Mouse (Mus musculus) heart, adult 2 months (tissue): ENCODE results near the gene Fdxacb1. TPM values are rescaled to one million over a fixed set of nuclear protein-coding genes. Genes with fewer than 3 reads are reported as not detected.

ENCODE experiments used
- DNase-seq, 2 experiments: peaks; one replicate each; pipeline ENCODE4 v3.0.0; 2021
- H3K27ac ChIP-seq: fragments of 200-600 bp; 2 replicates; pipeline ENCODE4 v1.8.1; 2022
- H3K27me3 ChIP-seq: fragments of 200-500 bp; 2 replicates; pipeline ENCODE4 v1.6.1; 2012; ENCODE audit warnings: mild to moderate bottlenecking, low read length, inconsistent platforms, mixed read lengths; ENCODE audit not compliant: control insufficient read depth, insufficient read depth
- H3K36me3 ChIP-seq: fragments of 200-500 bp; 2 replicates; pipeline ENCODE4 v1.6.1; 2012; ENCODE audit warnings: low read length, inconsistent platforms; ENCODE audit not compliant: control insufficient read depth, insufficient read depth
- H3K4me1 ChIP-seq: fragments of 200-500 bp; 2 replicates; pipeline ENCODE4 v1.6.1; 2011; ENCODE audit warnings: low read length; ENCODE audit not compliant: control insufficient read depth, insufficient read depth
- H3K4me3 ChIP-seq: fragments of 200-600 bp; 2 replicates; pipeline ENCODE4 v1.8.1; 2022
- H3K79me2 ChIP-seq: fragments of 200-500 bp; replicated peaks from 2 replicates; pipeline ENCODE4 v1.6.1; 2012; ENCODE audit warnings: mild to moderate bottlenecking, inconsistent platforms, low read length, moderate library complexity, mixed read lengths; ENCODE audit not compliant: control insufficient read depth, insufficient read depth
- H3K9ac ChIP-seq: fragments of 200-500 bp; 2 replicates; pipeline ENCODE4 v1.6.1; 2012; ENCODE audit warnings: low read depth, mild to moderate bottlenecking, control low read depth, inconsistent platforms, low read length, mixed read lengths
- CTCF ChIP-seq: fragments of 200-600 bp; IDR thresholded peaks from 2 replicates; pipeline ENCODE4 v1.8.1; 2022; ENCODE audit warnings: antibody characterized with exemption, mild to moderate bottlenecking, moderate library complexity
- EP300 ChIP-seq: fragments of 200-500 bp; IDR thresholded peaks from 2 replicates; pipeline ENCODE4 v1.6.1; 2011; ENCODE audit warnings: low read depth, low read length, control low read depth; ENCODE audit not compliant: insufficient read depth
- POLR2A ChIP-seq: fragments of 200-500 bp; IDR thresholded peaks from 2 replicates; pipeline ENCODE4 v1.6.1; 2011; ENCODE audit warnings: mild to moderate bottlenecking, low read depth, low read length, control low read depth; ENCODE audit not compliant: insufficient read depth
- WGBS: fragments of 180-500 bp; shearing (Covaris S2); methylation state at CpG from one replicate; pipeline ENCODE4 v1.1.7; 2018; 5-methylcytosine and 5-hydroxymethylcytosine counted together
- intact Hi-C: fragments of 180-260 bp; cut with DNase I; formaldehyde crosslinking; loops from one replicate; pipeline ENCODE4 v1.15.1; 2025
- polyA plus RNA-seq: library from polyadenylated mRNA; depleted of rRNA; stranded (reverse); fragments of >200 nt; gene quantifications from 2 replicates; pipeline ENCODE4 v1.2.3, GENCODE M21; 2012
- total RNA-seq, 2 experiments: library from RNA; stranded (reverse); gene quantifications; 2 replicates each; pipeline ENCODE4 v1.2.3; 2021

Fdxacb1 gene
- total and polyA plus RNA-seq, 3 experiments = 3.4 to 5.1 (median 4.7) TPM

- WGBS = 49% methylated on average over 3 of the region's 3 CpGs
- no peaks in the 10 kb centered on the region for H3K27me3 ChIP-seq
These were observed 25.8 kb upstream of the Fdxacb1 start for GRCm38 (mm10) chr9:50742261-50742660.

GRCm38 (mm10) chr9:50742744-50743143 lies 25.3 kb upstream of the Fdxacb1 start:
- Histone ChIP-seq H3K4me1 (peaks cover 2% of the 10 kb centered on the region), H3K79me2 (no peaks in the 10 kb centered on the region), H3K36me3 (no peaks in the 10 kb centered on the region), H3K4me3 (no peak overlapping the region), H3K9ac (no peak overlapping the region), H3K27me3 (no peaks in the 10 kb centered on the region), H3K27ac (peak overlapping the region; percentile 23; the same call in 1 of the 2 replicates)
- 51% methylated on average over 2 of the region's 2 CpGs for WGBS
- no peak for TF ChIP-seq EP300
- TF ChIP-seq CTCF = no peak
- TF ChIP-seq POLR2A = no peak
- no peak for DNase-seq
- intact Hi-C loops = no loop called here

More at GRCm38 (mm10) chr9:50742261-50742660, 25.8 kb upstream of the Fdxacb1 start:
- Histone ChIP-seq H3K79me2 (no peaks in the 10 kb centered on the region), H3K9ac (no peak overlapping the region), H3K27ac (peak overlapping the region; percentile 23; the same call in 1 of the 2 replicates), H3K4me1 (peaks cover 2% of the 10 kb centered on the region), H3K36me3 (no peaks in the 10 kb centered on the region), H3K4me3 (no peak overlapping the region)
- intact Hi-C loops = no loop called here
- DNase-seq = no peak
- TF ChIP-seq POLR2A (no peak), CTCF (no peak), EP300 (no peak)

- peak overlapping the region; percentile 35 for H3K4me3 ChIP-seq
- H3K79me2 ChIP-seq = no peaks in the 10 kb centered on the region
- TF ChIP-seq EP300 (no peak), POLR2A (no peak)
- H3K36me3 ChIP-seq = no peaks in the 10 kb centered on the region
- no peak for DNase-seq
- intact Hi-C loops = no loop called here
- no peaks in the 10 kb centered on the region for H3K27me3 ChIP-seq
- H3K4me1 ChIP-seq = peaks cover 2% of the 10 kb centered on the region
- WGBS = 28% methylated on average over 7 of the region's 7 CpGs
- H3K27ac ChIP-seq = peak overlapping the region; percentile 34
- no peak overlapping the region; the same call in 1 of the 2 replicates for H3K9ac ChIP-seq
These were observed 22.2 kb upstream of the Fdxacb1 start for GRCm38 (mm10) chr9:50745806-50746205.

GRCm38 (mm10) chr9:50746214-50746677 lies 21.8 kb upstream of the Fdxacb1 start, which contains the start of gene 2310030G06Rik:
Gene 2310030G06Rik (minus strand): TSS chr9:50746536.
- Histone ChIP-seq H3K36me3 (no peaks in the 10 kb centered on the region), H3K9ac (peak within 1 kb of the TSS; percentile 56), H3K4me3 (peak within 1 kb of the TSS; percentile 35), H3K27me3 (no peaks in the 10 kb centered on the region), H3K4me1 (peaks cover 2% of the 10 kb centered on the region), H3K79me2 (no peaks in the 10 kb centered on the region), H3K27ac (peak within 1 kb of the TSS; percentile 34)
- intact Hi-C loops = no loop called here
- WGBS = 8% methylated on average over 19 of the region's 19 CpGs
- no peak for DNase-seq
- TF ChIP-seq POLR2A = 0 out of 2 replicates have a peak, but pooled peaks have one; percentile 13
- TF ChIP-seq EP300 = no peak
- peak; percentile 43 for TF ChIP-seq CTCF

GRCm38 (mm10) chr9:50750706-50751105 lies 17.3 kb upstream of the Fdxacb1 start:
- no peak overlapping the region; the same call in 1 of the 2 replicates for H3K9ac ChIP-seq
- H3K79me2 ChIP-seq = no peaks in the 10 kb centered on the region
- H3K27me3 ChIP-seq = no peaks in the 10 kb centered on the region
- 39% methylated on average over 6 of the region's 6 CpGs for WGBS
- peak overlapping the region; percentile 98 for H3K27ac ChIP-seq
- DNase-seq = no peak
- peaks cover 10% of the 10 kb centered on the region for H3K36me3 ChIP-seq
- intact Hi-C loops = no loop called here
- peak overlapping the region; percentile 62; the same call in 1 of the 2 replicates for H3K4me3 ChIP-seq
- TF ChIP-seq POLR2A (no peak), CTCF (no peak), EP300 (no peak)
- H3K4me1 ChIP-seq = no peaks in the 10 kb centered on the region

- Histone ChIP-seq H3K4me1 (no peaks in the 10 kb centered on the region), H3K36me3 (peaks cover 14% of the 10 kb centered on the region), H3K79me2 (no peaks in the 10 kb centered on the region), H3K27ac (peak within 1 kb of the TSS; percentile 98), H3K4me3 (peak within 1 kb of the TSS; percentile 62), H3K9ac (peak within 1 kb of the TSS; percentile 89), H3K27me3 (no peaks in the 10 kb centered on the region)
- 33% methylated on average over 22 of the region's 22 CpGs for WGBS
- TF ChIP-seq EP300 = no peak
- no peak for TF ChIP-seq CTCF
- TF ChIP-seq POLR2A = no peak
- intact Hi-C loops = no loop called here
- DNase-seq = peak; percentile 38 to 50
These were observed 16.7 kb upstream of the Fdxacb1 start, which contains the start of gene Cryab for GRCm38 (mm10) chr9:50751323-50751722. Gene Cryab (plus strand): TSS chr9:50751325.
